Mouse (Mus musculus): ENCODE results near the gene Tmem214.

DNA sequence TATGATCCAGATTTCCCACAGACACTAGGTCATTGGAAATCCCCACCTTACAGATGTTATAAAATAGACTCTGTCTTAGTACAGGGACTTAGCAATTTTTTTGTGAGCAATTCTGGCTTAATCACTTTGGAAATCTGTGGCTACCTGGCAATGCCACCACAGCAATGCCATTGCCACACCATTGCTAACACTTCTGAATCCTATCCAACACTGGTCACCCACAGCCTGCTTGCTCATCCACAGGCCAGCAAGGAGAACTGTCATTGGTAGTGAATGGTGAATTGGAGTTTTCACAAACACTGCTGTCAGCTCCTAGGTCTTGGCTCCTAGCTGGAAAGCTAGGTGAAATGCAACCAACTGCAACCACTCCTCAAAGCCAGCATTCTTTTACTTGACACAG, 42.7 kb downstream of the Tmem214 start:
- TF ChIP-seq CTCF (conservative IDR thresholded peaks at IDR 0.05; ENCODE audit: insufficient read depth, insufficient read length, low read depth, low read length), result no peak
- TF ChIP-seq POLR2A (IDR thresholded peaks at IDR 0.05; ENCODE audit: low read depth, low read length), result no peak
